Mouse (Mus musculus): ENCODE measurements around the gene Gigyf2.

DNA sequence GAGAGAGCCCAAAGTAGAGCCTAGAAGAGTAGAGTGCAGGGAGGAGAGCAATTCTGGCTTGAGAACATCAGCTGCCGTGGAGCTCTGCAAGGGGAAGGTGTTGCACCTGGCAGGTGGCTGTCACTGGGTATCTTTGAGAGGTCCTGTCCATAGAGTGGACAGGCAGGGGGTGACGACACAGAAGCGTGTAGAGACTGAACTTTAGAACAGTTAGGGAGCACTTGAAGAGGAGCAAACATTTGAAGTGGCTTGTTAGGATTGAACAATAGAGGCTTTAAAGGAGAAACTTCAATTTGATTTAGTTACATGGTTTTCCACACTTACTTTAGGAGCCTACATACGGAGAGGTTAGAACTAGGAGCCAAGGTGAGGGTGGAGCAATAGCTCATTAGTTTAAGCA, 82.6 kb downstream of the Gigyf2 start:
- TF ChIP-seq GATA1 (IDR thresholded peaks at IDR 0.05; ENCODE audit: low read depth, low read length) (no peak), NRF1 (IDR thresholded peaks at IDR 0.05; ENCODE audit: insufficient read depth, low read depth, low read length, poor library complexity, severe bottlenecking) (no peak), EP300 (IDR thresholded peaks at IDR 0.05; ENCODE audit: low read depth in 1 of 2, low read length in 2 of 2) (no peak), GABPA (IDR thresholded peaks at IDR 0.05; ENCODE audit: low read depth, low read length) (no peak), POLR2A (IDR thresholded peaks at IDR 0.05; ENCODE audit: control insufficient read depth in 1 of 2, insufficient read depth in 1 of 2, low read depth in 1 of 2, low read length in 2 of 2, poor library complexity in 1 of 2) (no peak), CTCF (IDR thresholded peaks at IDR 0.05 in 2 of 3, conservative IDR thresholded peaks at IDR 0.05 in 1 of 3; ENCODE audit: control insufficient read depth in 1 of 3, insufficient read depth in 1 of 3, low read depth in 2 of 3, low read length in 3 of 3, poor library complexity in 1 of 3, severe bottlenecking in 1 of 3) (no peak), ZC3H11A (IDR thresholded peaks at IDR 0.05; ENCODE audit: low read depth, low read length) (no peak)

Measured in MEL (cell line).